Mouse (Mus musculus): ENCODE measurements around the gene Spint5.

DNA sequence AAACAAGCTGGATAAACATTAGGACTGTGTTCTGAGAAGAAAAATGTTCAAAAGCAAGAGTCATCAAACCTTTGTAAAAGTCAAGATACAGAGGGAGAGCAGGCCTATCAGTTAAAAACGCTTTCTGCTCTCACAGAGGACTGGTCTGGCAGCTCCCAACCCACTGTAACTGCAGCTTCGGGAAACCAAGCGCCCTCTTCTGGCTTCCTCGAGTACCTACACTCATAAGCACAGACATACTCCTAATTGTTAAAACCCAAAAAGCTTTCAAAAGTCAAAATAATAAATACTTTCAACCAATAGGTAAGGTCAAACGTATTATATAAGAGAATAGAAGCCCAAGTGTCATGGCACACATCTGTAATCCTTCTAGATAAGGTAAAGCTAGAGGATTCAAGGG lies 10.9 kb upstream of the Spint5 start:
- TF ChIP-seq CTCF (conservative IDR thresholded peaks at IDR 0.05; ENCODE audit: insufficient read depth, insufficient read length, low read depth, low read length) (no peak), POLR2A (IDR thresholded peaks at IDR 0.05; ENCODE audit: low read depth, low read length) (no peak)
